Mouse (Mus musculus) CH12.LX (cell line): ENCODE data around the gene 1700019D03Rik.

Experiments
- CTCF ChIP-seq, 2 experiments: IDR thresholded peaks in 1 of 2; conservative IDR thresholded peaks in 1 of 2; 2 replicates each; pipeline ENCODE4 v1.5.1; 2011 to 2012; ENCODE audit warnings: low read depth in 2 of 2, low read length in 2 of 2, improper control_type of control experiment in 1 of 2, inconsistent platforms in 1 of 2, mild to moderate bottlenecking in 1 of 2, moderate library complexity in 1 of 2
- EP300 ChIP-seq: IDR thresholded peaks from 2 replicates; pipeline ENCODE4 v1.6.1; 2011; ENCODE audit warnings: low read length, improper control_type of control experiment
- ETS1 ChIP-seq: conservative IDR thresholded peaks from 2 replicates; pipeline ENCODE4 v1.6.1; 2012; ENCODE audit warnings: low read depth, mild to moderate bottlenecking, inconsistent platforms, low read length, improper control_type of control experiment, moderate library complexity
- MAFK ChIP-seq: IDR thresholded peaks from 2 replicates; pipeline ENCODE4 v1.6.1; 2011; ENCODE audit warnings: low read length, improper control_type of control experiment; ENCODE audit not compliant: insufficient replicate concordance
- MAX ChIP-seq: IDR thresholded peaks from 2 replicates; pipeline ENCODE4 v1.6.1; 2011; ENCODE audit warnings: low read length, improper control_type of control experiment
- MAZ ChIP-seq: IDR thresholded peaks from 2 replicates; pipeline ENCODE4 v1.6.1; 2012; ENCODE audit warnings: low read depth, mild to moderate bottlenecking, inconsistent platforms, low read length, improper control_type of control experiment, moderate library complexity
- MYC ChIP-seq: IDR thresholded peaks from 2 replicates; pipeline ENCODE4 v1.6.1; 2011; ENCODE audit warnings: low read depth, mild to moderate bottlenecking, improper control_type of control experiment, low read length
- NRF1 ChIP-seq: IDR thresholded peaks from 2 replicates; pipeline ENCODE4 v1.6.1; 2014; ENCODE audit warnings: low read depth, mild to moderate bottlenecking, inconsistent platforms, low read length, improper control_type of control experiment, moderate library complexity
- POLR2A ChIP-seq: IDR thresholded peaks from 2 replicates; pipeline ENCODE4 v1.6.1; 2011; ENCODE audit warnings: low read depth, mild to moderate bottlenecking, improper control_type of control experiment, low read length
- RCOR1 ChIP-seq: conservative IDR thresholded peaks from 2 replicates; pipeline ENCODE4 v1.6.1; 2012; ENCODE audit warnings: low read depth, mild to moderate bottlenecking, inconsistent platforms, low read length, improper control_type of control experiment
- UBTF ChIP-seq: IDR thresholded peaks from 2 replicates; pipeline ENCODE4 v1.6.1; 2012; ENCODE audit warnings: low read depth, mild to moderate bottlenecking, inconsistent platforms, low read length, improper control_type of control experiment, moderate library complexity
- USF1 ChIP-seq: IDR thresholded peaks from 2 replicates; pipeline ENCODE4 v1.6.1; 2014; ENCODE audit warnings: low read depth, mild to moderate bottlenecking, inconsistent platforms, low read length, improper control_type of control experiment
- ZC3H11A ChIP-seq: IDR thresholded peaks from 2 replicates; pipeline ENCODE4 v1.6.1; 2012; ENCODE audit warnings: low read depth, mild to moderate bottlenecking, inconsistent platforms, low read length, improper control_type of control experiment

GRCm38 (mm10) chr1:52884208-52884607 lies 135.8 kb downstream of the 1700019D03Rik start:
- TF ChIP-seq ETS1: no peak
- TF ChIP-seq MYC: no peak
- no peak for TF ChIP-seq CTCF (conservative IDR thresholded peaks at IDR 0.05 in 1 of 2, IDR thresholded peaks at IDR 0.05 in 1 of 2; ENCODE audit: low read depth in 2 of 2, low read length in 2 of 2)
- TF ChIP-seq MAX: no peak
- TF ChIP-seq ZC3H11A: no peak
- no peak for TF ChIP-seq POLR2A
- TF ChIP-seq RCOR1: no peak
- no peak for TF ChIP-seq MAZ
- no peak for TF ChIP-seq UBTF
- no peak for TF ChIP-seq MAFK
- TF ChIP-seq USF1: no peak
- TF ChIP-seq EP300: no peak
- TF ChIP-seq NRF1: no peak
